Mouse (Mus musculus): ENCODE data around the gene Slc26a5. TPM values are rescaled to one million over a fixed set of nuclear protein-coding genes. Genes with fewer than 3 reads are reported as not detected.

The Slc26a5 gene
- total and polyA plus RNA-seq, 3 experiments, result not detected

DNA sequence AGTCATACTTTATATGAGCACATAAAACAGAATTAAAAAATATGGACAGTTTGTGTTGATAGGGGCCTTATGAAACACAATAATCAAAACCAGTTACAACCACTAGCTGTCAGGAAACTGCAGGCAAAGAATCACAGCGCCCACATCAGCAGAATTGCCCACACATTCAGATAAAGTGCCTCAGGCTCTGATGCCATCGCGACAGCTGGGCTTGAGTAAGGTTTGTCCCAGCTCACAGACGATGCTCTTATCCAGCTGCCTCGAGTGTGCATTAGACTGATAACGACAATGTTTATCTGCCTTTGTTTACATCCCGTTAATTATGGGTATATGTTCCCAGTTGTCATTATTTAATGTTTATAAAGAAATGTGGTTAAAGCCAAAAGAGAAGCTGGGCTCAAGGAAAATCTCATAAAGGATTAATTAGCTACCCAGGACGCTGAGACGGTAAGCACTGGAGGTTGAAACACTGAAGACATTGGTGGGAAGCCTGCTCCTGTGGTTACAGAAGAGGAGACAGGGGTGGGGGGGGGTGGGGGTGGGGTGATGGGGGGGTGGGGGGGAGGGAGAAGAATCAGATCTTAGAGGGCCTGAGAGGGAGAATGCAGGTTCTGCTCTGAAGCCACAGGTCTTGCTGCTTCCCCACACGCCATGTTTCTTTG, 13.6 kb downstream of the Slc26a5 start:
- H3K27me3 ChIP-seq (replicated peaks), result no peaks in the 10 kb centered on the region
- H3K4me1 ChIP-seq (ENCODE audit: control insufficient read depth in 1 of 2, insufficient read depth in 2 of 2), result peaks cover 2 to 5% of the 10 kb centered on the region in 2 experiments; a peak in 1 of 4 replicates
- H3K4me2 ChIP-seq (ENCODE audit: insufficient read depth, low read depth, poor library complexity, severe bottlenecking), result no peak overlapping the region
- dilution Hi-C loops (cut with MboI; ENCODE audit: extremely low pct_ligation_motif_present, extremely low pct_unique_long_range_greater_than_20kb, low sequenced_read_pairs), result no loop called here
- no peak for TF ChIP-seq MXI1 (IDR thresholded peaks at IDR 0.05; ENCODE audit: low read depth, low read length)
- no peak for TF ChIP-seq EP300 (IDR thresholded peaks at IDR 0.05; ENCODE audit: low read length)
- no peak for TF ChIP-seq NELFE (IDR thresholded peaks at IDR 0.05; ENCODE audit: low read depth, low read length)
- no peak for TF ChIP-seq E2F4 (IDR thresholded peaks at IDR 0.05; ENCODE audit: insufficient replicate concordance, low read depth, low read length)
- no peak for TF ChIP-seq USF1 (IDR thresholded peaks at IDR 0.05; ENCODE audit: low read depth, low read length)
- H3K36me3 ChIP-seq (replicated peaks in 1 of 2; ENCODE audit: control insufficient read depth in 1 of 2, insufficient read depth in 1 of 2, low read length in 1 of 2), result no peaks in the 10 kb centered on the region
- in situ Hi-C loops (cut with MboI; ENCODE audit: low pct_ligation_motif_present, low pct_unique_long_range_greater_than_20kb, low sequenced_read_pairs), result no loop called here
- no peak overlapping the region for H3K4me3 ChIP-seq (replicated peaks in 1 of 3; ENCODE audit: low read depth in 2 of 3, low read length in 2 of 3, poor library complexity in 1 of 3)
- no peak overlapping the region for H3K27ac ChIP-seq (ENCODE audit: insufficient read depth, low read depth)
- no peaks in the 10 kb centered on the region for H3K79me2 ChIP-seq (replicated peaks; ENCODE audit: control insufficient read depth, extremely low read depth, insufficient read depth, poor library complexity, severe bottlenecking)
- H3K9ac ChIP-seq (ENCODE audit: insufficient read depth, low read depth), result no peak overlapping the region
- H3K9me3 ChIP-seq (replicated peaks; ENCODE audit: low read length), result no peaks in the 10 kb centered on the region
- no peak for DNase-seq (ENCODE audit: extremely low read depth)

DNA sequence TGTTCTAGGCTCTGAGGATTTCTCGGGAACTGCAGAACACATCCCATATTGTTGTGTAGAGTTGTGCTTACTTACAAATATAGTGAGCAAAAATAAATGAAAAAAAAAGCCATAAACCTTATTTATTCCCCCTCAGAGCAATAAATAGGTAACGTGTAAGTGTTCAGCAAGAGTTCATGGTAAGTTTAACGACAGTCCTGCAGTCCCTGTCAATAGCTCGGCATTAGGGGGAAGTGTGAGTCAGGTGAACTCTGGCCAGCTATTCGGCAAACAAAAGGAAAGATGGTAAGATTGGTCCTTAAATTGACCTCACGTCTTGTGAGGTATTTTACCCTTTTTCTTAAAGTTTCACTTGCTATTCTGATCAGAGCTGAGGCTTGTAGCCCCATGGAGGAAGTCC, 18.0 kb downstream of the Slc26a5 start:
- H3K4me1 ChIP-seq (ENCODE audit: control insufficient read depth in 1 of 2, insufficient read depth in 2 of 2), result peaks cover 2 to 12% of the 10 kb centered on the region in 2 experiments; a peak in 2 of 4 replicates
- peak overlapping the region; percentile 53; the same call in 1 of the 2 replicates for H3K9ac ChIP-seq (ENCODE audit: insufficient read depth, low read depth)
- H3K27me3 ChIP-seq (replicated peaks), result no peaks in the 10 kb centered on the region
- H3K4me3 ChIP-seq (replicated peaks in 1 of 3; ENCODE audit: low read depth in 2 of 3, low read length in 2 of 3, poor library complexity in 1 of 3), result no peak overlapping the region
- 0 out of 2 replicates have a peak, but pooled peaks have one; percentile 4 for TF ChIP-seq BHLHE40 (IDR thresholded peaks at IDR 0.05; ENCODE audit: low read depth, low read length)
- TF ChIP-seq MEF2A (IDR thresholded peaks at IDR 0.05; ENCODE audit: borderline replicate concordance, low read depth, low read length), result no peak
- no peak for TF ChIP-seq UBTF (IDR thresholded peaks at IDR 0.05; ENCODE audit: low read depth, low read length)
- dilution Hi-C loops (cut with MboI; ENCODE audit: extremely low pct_ligation_motif_present, extremely low pct_unique_long_range_greater_than_20kb, low sequenced_read_pairs) (no loop called here), in situ Hi-C loops (cut with MboI; ENCODE audit: low pct_ligation_motif_present, low pct_unique_long_range_greater_than_20kb, low sequenced_read_pairs) (no loop called here)
- no peaks in the 10 kb centered on the region for H3K9me3 ChIP-seq (replicated peaks; ENCODE audit: low read length)
- DNase-seq (ENCODE audit: extremely low read depth), result no peak
- peak overlapping the region; percentile 33 for H3K4me2 ChIP-seq (ENCODE audit: insufficient read depth, low read depth, poor library complexity, severe bottlenecking)
- H3K79me2 ChIP-seq (replicated peaks; ENCODE audit: control insufficient read depth, extremely low read depth, insufficient read depth, poor library complexity, severe bottlenecking), result no peaks in the 10 kb centered on the region
- no peaks in the 10 kb centered on the region for H3K36me3 ChIP-seq (replicated peaks in 1 of 2; ENCODE audit: control insufficient read depth in 1 of 2, insufficient read depth in 1 of 2, low read length in 1 of 2)
- H3K27ac ChIP-seq (ENCODE audit: insufficient read depth, low read depth), result no peak overlapping the region

DNA sequence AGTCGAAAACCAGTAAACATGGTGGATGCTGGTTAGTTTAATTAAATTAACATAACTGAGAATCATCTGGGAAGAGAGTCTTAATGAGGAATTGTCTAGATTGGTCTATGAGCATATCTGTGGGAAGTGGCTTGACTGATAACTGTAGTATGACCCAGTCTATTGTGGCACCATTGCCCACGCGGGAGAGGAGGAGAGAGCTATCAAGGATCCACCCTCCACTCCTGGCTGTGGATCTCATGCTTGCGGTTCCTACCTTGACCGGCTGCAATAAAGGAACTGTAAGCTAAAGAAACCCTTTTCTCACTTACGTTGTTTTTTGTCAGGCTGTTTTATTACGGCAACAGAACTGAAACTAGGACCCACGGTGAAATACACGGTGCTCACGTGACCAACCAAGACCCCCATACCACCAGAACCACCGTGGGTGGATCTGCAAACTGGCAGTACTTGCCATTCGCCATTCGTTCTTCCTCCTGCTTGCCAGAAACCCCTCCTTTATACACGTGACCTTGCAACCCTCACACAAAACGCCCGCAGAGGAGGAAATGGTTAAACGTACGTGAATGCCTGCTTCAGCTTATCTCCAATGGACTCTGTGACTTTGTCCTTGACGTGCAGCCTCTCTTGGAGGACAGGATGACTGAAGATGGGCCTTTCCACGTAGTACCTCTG, 18.7 kb downstream of the Slc26a5 start:
- Histone ChIP-seq H3K4me2 (ENCODE audit: insufficient read depth, low read depth, poor library complexity, severe bottlenecking) (peak overlapping the region; percentile 33; the same call in 1 of the 2 replicates), H3K36me3 (replicated peaks in 1 of 2; ENCODE audit: control insufficient read depth in 1 of 2, insufficient read depth in 1 of 2, low read length in 1 of 2) (no peaks in the 10 kb centered on the region), H3K9me3 (replicated peaks; ENCODE audit: low read length) (no peaks in the 10 kb centered on the region), H3K27me3 (replicated peaks) (no peaks in the 10 kb centered on the region), H3K4me1 (ENCODE audit: control insufficient read depth in 1 of 2, insufficient read depth in 2 of 2) (peaks cover 2 to 15% of the 10 kb centered on the region in 2 experiments; a peak in 2 of 4 replicates), H3K9ac (ENCODE audit: insufficient read depth, low read depth) (peak overlapping the region; percentile 53), H3K27ac (ENCODE audit: insufficient read depth, low read depth) (no peak overlapping the region), H3K4me3 (replicated peaks in 1 of 3; ENCODE audit: low read depth in 2 of 3, low read length in 2 of 3, poor library complexity in 1 of 3) (peak overlapping the region in 2 of 3 experiments; percentile 21 to 52), H3K79me2 (replicated peaks; ENCODE audit: control insufficient read depth, extremely low read depth, insufficient read depth, poor library complexity, severe bottlenecking) (no peaks in the 10 kb centered on the region)
- TF ChIP-seq MAX (IDR thresholded peaks at IDR 0.05; ENCODE audit: low read length) (peak; percentile 31; the same call in 1 of the 2 replicates), TCF12 (IDR thresholded peaks at IDR 0.05; ENCODE audit: low read depth, low read length) (0 out of 2 replicates have a peak, but pooled peaks have one; percentile 16), NRF1 (IDR thresholded peaks at IDR 0.05; ENCODE audit: low read depth, low read length) (no peak), MYC (IDR thresholded peaks at IDR 0.05; ENCODE audit: low read depth, low read length) (0 out of 2 replicates have a peak, but pooled peaks have one; percentile 13), BHLHE40 (IDR thresholded peaks at IDR 0.05; ENCODE audit: low read depth, low read length) (peak; percentile 93), USF1 (IDR thresholded peaks at IDR 0.05; ENCODE audit: low read depth, low read length) (peak; percentile 69), IRF4 (IDR thresholded peaks at IDR 0.05; ENCODE audit: low read depth, low read length) (no peak), KAT2A (IDR thresholded peaks at IDR 0.05; ENCODE audit: insufficient replicate concordance, low read length) (no peak), POLR2A (IDR thresholded peaks at IDR 0.05; ENCODE audit: low read depth, low read length) (peak; percentile 39; the same call in 1 of the 2 replicates), POLR2AphosphoS2 (IDR thresholded peaks at IDR 0.05; ENCODE audit: low read depth, low read length) (no peak), TBP (conservative IDR thresholded peaks at IDR 0.05; ENCODE audit: low read depth, low read length) (0 out of 2 replicates have a peak, but pooled peaks have one; percentile 26), USF2 (conservative IDR thresholded peaks at IDR 0.05; ENCODE audit: low read depth, low read length) (peak; percentile 49), MXI1 (IDR thresholded peaks at IDR 0.05; ENCODE audit: low read depth, low read length) (0 out of 2 replicates have a peak, but pooled peaks have one; percentile 28)
- dilution Hi-C loops (cut with MboI; ENCODE audit: extremely low pct_ligation_motif_present, extremely low pct_unique_long_range_greater_than_20kb, low sequenced_read_pairs), result no loop called here
- in situ Hi-C loops (cut with MboI; ENCODE audit: low pct_ligation_motif_present, low pct_unique_long_range_greater_than_20kb, low sequenced_read_pairs), result no loop called here
- no peak for DNase-seq (ENCODE audit: extremely low read depth)
